Mouse (Mus musculus) frontal cortex, postnatal 36 days (tissue): ENCODE results near the gene Traf3ip3.

Experiments
- DNase-seq, 2 experiments: peaks; one replicate each; pipeline ENCODE4 v3.0.0; 2022; ENCODE audit warnings: low spot score in 2 of 2

Traf3ip3 gene

GRCm38 (mm10) chr1:193207503-193207902 is 6.0 kb upstream of the Traf3ip3 start, which contains the start of gene Lamb3:
TSS of gene Lamb3 (plus strand) at chr1:193207699.
- no peak for DNase-seq

- no peak for DNase-seq
These were observed 3.9 kb upstream of the Traf3ip3 start for GRCm38 (mm10) chr1:193205431-193205830.

- DNase-seq: no peak
These were observed 2.3 kb upstream of the Traf3ip3 start for GRCm38 (mm10) chr1:193203821-193204220.

- no peak for DNase-seq
These were observed 692 bp downstream of the Traf3ip3 start for GRCm38 (mm10) chr1:193200640-193201382.

GRCm38 (mm10) chr1:193198312-193198711 is 3.2 kb downstream of the Traf3ip3 start:
- no peak for DNase-seq

GRCm38 (mm10) chr1:193197494-193198205 is 3.9 kb downstream of the Traf3ip3 start:
- no peak for DNase-seq

GRCm38 (mm10) chr1:193195169-193195810 is 6.2 kb downstream of the Traf3ip3 start:
- DNase-seq: no peak

GRCm38 (mm10) chr1:193194416-193195140 is 6.9 kb downstream of the Traf3ip3 start:
- no peak for DNase-seq

GRCm38 (mm10) chr1:193191675-193192283 is 9.7 kb downstream of the Traf3ip3 start:
- no peak for DNase-seq

GRCm38 (mm10) chr1:193189771-193190170 is 11.7 kb downstream of the Traf3ip3 start:
- DNase-seq: no peak

- peak in 1 of 2 experiments; percentile 10 for DNase-seq
These were observed 12.3 kb downstream of the Traf3ip3 start for GRCm38 (mm10) chr1:193189151-193189621.

- DNase-seq: no peak
These were observed 13.2 kb downstream of the Traf3ip3 start for GRCm38 (mm10) chr1:193188257-193188656.

- DNase-seq: no peak
These were observed 20.4 kb downstream of the Traf3ip3 start for GRCm38 (mm10) chr1:193181104-193181503.

- DNase-seq: no peak
These were observed 27.3 kb downstream of the Traf3ip3 start for GRCm38 (mm10) chr1:193174143-193174733.

- DNase-seq: no peak
These were observed 27.7 kb downstream of the Traf3ip3 start for GRCm38 (mm10) chr1:193173810-193174129.

- peak; percentile 96 to 97 for DNase-seq
These were observed 28.3 kb downstream of the Traf3ip3 start for GRCm38 (mm10) chr1:193172991-193173809.

- DNase-seq: no peak
These were observed 31.6 kb downstream of the Traf3ip3 start for GRCm38 (mm10) chr1:193169856-193170255.

- DNase-seq: no peak
These were observed 32.3 kb downstream of the Traf3ip3 start for GRCm38 (mm10) chr1:193169228-193169627.

GRCm38 (mm10) chr1:193167746-193168145 is 33.8 kb downstream of the Traf3ip3 start, which contains the start of gene A130010J15Rik:
TSS of gene A130010J15Rik (plus strand) at chr1:193168046.
- DNase-seq: no peak
